Mouse (Mus musculus) intestine, embryonic 16.5 days (tissue): Measurements from ENCODE around the gene Adcy5. TPM values are rescaled to one million over a fixed set of nuclear protein-coding genes. Genes with fewer than 3 reads are reported as not detected.

Source experiments
- ATAC-seq: fragments of 200-750 bp; cut with Nextera tagmentation; 2 replicates; pipeline ENCODE4 v1.8.0; 2017; ENCODE audit warnings: moderate TSS enrichment, moderate library complexity
- H3K27ac ChIP-seq: fragments of 300-500 bp; sonication (generic); 2 replicates; pipeline ENCODE4 v1.5.1; 2014; ENCODE audit warnings: mild to moderate bottlenecking, low read length
- H3K27me3 ChIP-seq: fragments of 300-500 bp; sonication (generic); replicated peaks from 2 replicates; pipeline ENCODE4 v1.6.1; 2014; ENCODE audit warnings: low read length, control low read depth, mixed read lengths; ENCODE audit not compliant: control insufficient read depth, insufficient read depth
- H3K36me3 ChIP-seq: fragments of 300-500 bp; sonication (generic); 2 replicates; pipeline ENCODE4 v1.6.1; 2014; ENCODE audit warnings: low read length, control low read depth; ENCODE audit not compliant: control insufficient read depth, insufficient read depth
- H3K4me1 ChIP-seq: fragments of 300-500 bp; sonication (generic); 2 replicates; pipeline ENCODE4 v1.6.1; 2014; ENCODE audit warnings: low read length, control low read depth, mixed read lengths; ENCODE audit not compliant: control insufficient read depth, insufficient read depth
- H3K4me2 ChIP-seq: fragments of 300-500 bp; sonication (generic); 2 replicates; pipeline ENCODE4 v1.6.1; 2014; ENCODE audit warnings: low read depth, low read length, control low read depth
- H3K4me3 ChIP-seq: fragments of 300-500 bp; sonication (generic); 2 replicates; pipeline ENCODE4 v1.5.1; 2014; ENCODE audit warnings: mild to moderate bottlenecking, low read length
- H3K9ac ChIP-seq: fragments of 300-500 bp; sonication (generic); 2 replicates; pipeline ENCODE4 v1.6.1; 2014; ENCODE audit warnings: low read depth, low read length
- H3K9me3 ChIP-seq: fragments of 300-500 bp; sonication (generic); 2 replicates; pipeline ENCODE4 v1.6.1; 2016; ENCODE audit warnings: low read length, control low read depth; ENCODE audit not compliant: control insufficient read depth
- WGBS: fragments of 180-500 bp; shearing (Covaris S2); extraction: QIAGEN DNeasy Blood & Tissue Kit; methylation state at CpG from one replicate; pipeline ENCODE4 v1.1.7; 2014; 5-methylcytosine and 5-hydroxymethylcytosine counted together
- polyA plus RNA-seq: library from polyadenylated mRNA; unstranded; fragments of >200 nt; fragmentation: Nextera tagmentation; extraction: Ambion mirVana; gene quantifications from 2 replicates; pipeline ENCODE4 v1.2.1, GENCODE M21; 2015

The Adcy5 gene
- 1.9 and 2.0 TPM in 2 replicates for polyA plus RNA-seq

DNA sequence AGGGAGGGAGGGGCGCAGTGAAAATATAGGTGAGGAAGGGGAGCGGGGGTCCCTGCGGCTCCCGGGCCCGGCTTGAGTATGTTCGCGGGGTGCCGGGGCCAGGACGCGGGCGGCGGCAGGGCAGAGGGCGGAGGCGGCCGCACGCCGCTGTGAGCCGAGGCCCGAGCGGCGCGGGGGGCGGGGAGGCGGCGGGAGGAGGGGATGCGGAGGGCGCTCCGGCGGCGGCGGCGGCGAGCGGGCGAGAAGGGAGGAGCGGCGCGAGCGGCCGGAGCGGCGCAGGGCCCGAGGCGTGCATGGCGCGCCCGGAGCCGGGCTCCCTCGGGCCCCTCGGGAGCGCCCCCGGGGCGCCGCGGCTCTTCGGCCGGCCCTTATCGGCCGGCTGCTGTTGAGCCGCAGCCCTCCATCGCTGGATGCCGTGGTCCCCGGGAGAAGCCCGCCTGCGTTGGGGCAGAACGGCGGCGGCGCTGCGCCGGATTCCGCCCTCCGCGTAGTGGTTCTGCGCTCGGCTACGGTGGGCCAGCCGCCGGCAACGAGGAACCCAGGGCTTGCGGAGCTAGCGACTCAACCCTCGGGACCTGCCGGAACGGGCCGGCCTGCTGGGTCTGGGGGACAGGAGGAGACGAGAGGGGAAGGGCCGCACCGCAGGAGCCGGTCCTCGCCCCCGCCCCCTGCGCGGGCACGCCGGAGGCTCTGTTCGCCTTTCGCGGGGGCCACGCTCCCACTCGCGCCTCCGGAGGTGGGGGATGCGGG lies at the start of gene Adcy5:
Gene Adcy5, plus strand, starts transcription at position 237 of the 750 bp plus-strand sequence.
- H3K4me1 ChIP-seq = peaks cover 13% of the 10 kb centered on the region
- H3K27me3 ChIP-seq = peaks cover 48% of the 10 kb centered on the region
- peak within 1 kb of the TSS; percentile 69 for H3K4me3 ChIP-seq
- peak; percentile 57 for ATAC-seq
- no peaks in the 10 kb centered on the region for H3K9me3 ChIP-seq
- no peaks in the 10 kb centered on the region for H3K36me3 ChIP-seq
- 1% methylated on average over 92 of the region's 104 CpGs for WGBS
- H3K27ac ChIP-seq = peak within 1 kb of the TSS; percentile 70
- peak within 1 kb of the TSS; percentile 79 for H3K9ac ChIP-seq
- peak within 1 kb of the TSS; percentile 97 for H3K4me2 ChIP-seq

DNA sequence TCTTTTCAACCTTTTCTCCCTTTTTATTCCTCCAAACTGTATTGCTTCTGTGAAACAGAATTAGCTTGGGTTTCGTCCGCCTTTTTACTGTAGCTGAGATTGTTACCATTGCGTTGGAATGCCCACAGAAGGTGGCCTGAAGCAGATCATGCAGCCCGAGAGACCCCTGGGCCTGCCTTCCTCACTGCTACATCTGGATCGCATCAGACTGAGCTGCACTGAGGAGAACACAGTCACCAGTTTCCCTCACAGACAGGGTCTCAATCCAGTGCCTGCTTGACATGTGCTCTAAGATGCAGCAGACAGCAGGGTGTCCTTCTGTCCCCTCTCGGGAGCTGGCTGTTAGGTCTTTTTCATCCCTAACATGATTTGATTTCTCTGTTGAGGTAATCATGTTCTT lies 46.7 kb upstream of the Adcy5 start:
- WGBS = 82% methylated on average over 6 of the region's 6 CpGs
- Histone ChIP-seq H3K4me3 (no peak overlapping the region), H3K36me3 (0 out of 2 replicates have a peak, but pooled peaks cover 3% of the 10 kb centered on the region), H3K9ac (no peak overlapping the region), H3K9me3 (no peaks in the 10 kb centered on the region), H3K4me1 (no peaks in the 10 kb centered on the region; the same call in 1 of the 2 replicates), H3K27me3 (no peaks in the 10 kb centered on the region), H3K4me2 (no peak overlapping the region), H3K27ac (no peak overlapping the region)
- ATAC-seq = no peak

DNA sequence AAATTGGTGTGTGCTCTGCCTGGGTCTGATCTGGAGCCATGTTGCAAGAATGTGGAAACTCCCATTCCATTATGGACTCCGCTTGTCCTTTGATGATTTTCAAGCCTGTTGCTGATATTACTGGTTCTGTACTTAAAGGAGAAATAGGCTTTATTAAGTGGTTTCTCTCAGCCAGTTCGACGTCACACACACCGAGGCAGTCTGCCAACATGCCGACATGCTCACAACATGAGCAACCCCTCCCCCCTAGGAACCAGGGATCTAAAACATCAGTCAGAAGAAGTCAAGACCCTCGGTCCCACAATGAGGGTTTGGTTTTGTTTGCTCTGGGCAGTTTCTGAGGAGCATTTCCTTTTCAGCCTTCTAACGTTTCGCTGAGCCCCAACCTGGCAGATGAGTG lies 45.5 kb upstream of the Adcy5 start:
- H3K36me3 ChIP-seq = 0 out of 2 replicates have a peak, but pooled peaks cover 3% of the 10 kb centered on the region
- no peak for ATAC-seq
- H3K4me2 ChIP-seq = no peak overlapping the region
- H3K27ac ChIP-seq = peak overlapping the region; percentile 47
- no peaks in the 10 kb centered on the region for H3K9me3 ChIP-seq
- H3K9ac ChIP-seq = no peak overlapping the region
- no peaks in the 10 kb centered on the region; the same call in 1 of the 2 replicates for H3K4me1 ChIP-seq
- 51% methylated on average over 8 of the region's 8 CpGs for WGBS
- no peaks in the 10 kb centered on the region for H3K27me3 ChIP-seq
- H3K4me3 ChIP-seq = no peak overlapping the region

DNA sequence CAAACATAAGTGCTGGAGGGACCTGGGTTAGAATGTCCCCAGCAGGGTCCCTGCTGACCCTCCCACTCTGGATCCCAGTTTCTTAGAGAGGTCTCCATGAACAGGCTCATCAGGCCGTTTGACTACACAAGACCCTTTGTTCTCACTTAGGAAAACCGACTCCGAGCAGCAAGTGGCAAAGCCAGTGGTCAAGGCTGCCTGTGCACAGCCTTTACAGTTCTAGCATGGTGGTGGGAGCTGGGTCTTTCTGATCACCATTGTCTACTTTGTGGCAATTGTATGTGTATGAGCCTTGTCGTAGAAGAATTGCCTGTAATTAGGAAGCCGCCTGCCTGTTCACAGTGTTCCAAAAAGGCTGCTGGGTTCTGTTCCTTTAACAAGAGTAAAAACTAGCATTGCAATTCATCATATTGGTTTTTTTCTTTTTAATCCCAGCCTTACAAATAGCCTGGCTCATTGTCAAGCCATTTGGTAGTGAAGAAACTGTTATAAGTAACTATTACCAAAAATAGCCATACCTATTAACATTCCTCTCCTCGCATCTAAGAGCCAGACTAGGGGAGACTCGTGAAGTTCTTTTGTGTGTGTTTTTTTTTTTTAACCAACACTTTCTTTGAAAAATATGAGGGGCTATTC lies 44.9 kb upstream of the Adcy5 start:
- H3K4me1 ChIP-seq = no peaks in the 10 kb centered on the region; the same call in 1 of the 2 replicates
- H3K4me3 ChIP-seq = no peak overlapping the region
- no peaks in the 10 kb centered on the region for H3K9me3 ChIP-seq
- no peak overlapping the region for H3K4me2 ChIP-seq
- 51% methylated on average over 7 of the region's 7 CpGs for WGBS
- H3K9ac ChIP-seq = no peak overlapping the region
- H3K36me3 ChIP-seq = 0 out of 2 replicates have a peak, but pooled peaks cover 3% of the 10 kb centered on the region
- ATAC-seq = no peak
- H3K27me3 ChIP-seq = no peaks in the 10 kb centered on the region
- H3K27ac ChIP-seq = peak overlapping the region; percentile 47

DNA sequence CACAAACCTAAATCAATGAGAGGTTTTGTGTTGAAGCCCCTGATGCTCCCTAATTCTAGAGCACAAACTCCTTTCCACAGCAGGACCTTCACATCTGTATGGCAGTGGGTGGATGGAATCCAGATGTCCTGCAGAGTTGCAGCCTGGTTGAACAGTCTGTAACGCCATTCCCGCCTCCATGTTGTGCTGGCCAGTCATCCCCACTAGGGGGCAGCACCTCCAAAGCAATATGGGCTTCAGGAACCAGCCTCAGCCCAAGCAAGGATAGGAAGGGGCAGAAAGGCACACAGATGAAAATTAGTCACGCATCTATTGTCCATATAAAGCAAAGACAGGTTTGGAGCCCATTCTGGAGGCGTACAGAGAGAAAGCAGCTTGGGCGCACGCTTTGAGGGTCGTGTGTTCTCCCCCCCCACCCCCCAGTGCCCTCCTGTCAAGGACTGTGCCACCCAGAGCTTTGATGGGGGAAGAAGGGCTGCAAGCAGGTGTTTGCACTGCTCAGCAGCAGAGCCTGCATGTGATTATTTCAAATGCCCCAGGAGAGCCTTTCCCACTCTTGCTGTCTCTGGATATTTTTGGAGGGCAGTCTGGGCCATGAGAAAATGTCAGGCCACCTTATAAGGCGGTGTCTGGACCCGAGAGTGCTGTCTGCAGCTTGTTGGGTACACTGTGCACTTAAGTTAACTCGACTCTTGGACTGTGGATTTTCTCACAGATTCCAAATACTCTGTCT lies 44.1 kb upstream of the Adcy5 start:
- Histone ChIP-seq H3K27ac (peak overlapping the region; percentile 69), H3K4me1 (no peaks in the 10 kb centered on the region; the same call in 1 of the 2 replicates), H3K36me3 (0 out of 2 replicates have a peak, but pooled peaks cover 3% of the 10 kb centered on the region), H3K9me3 (no peaks in the 10 kb centered on the region), H3K9ac (no peak overlapping the region), H3K4me3 (no peak overlapping the region), H3K4me2 (no peak overlapping the region), H3K27me3 (no peaks in the 10 kb centered on the region)
- peak; percentile 89 for ATAC-seq
- WGBS = 30% methylated on average over 10 of the region's 10 CpGs

DNA sequence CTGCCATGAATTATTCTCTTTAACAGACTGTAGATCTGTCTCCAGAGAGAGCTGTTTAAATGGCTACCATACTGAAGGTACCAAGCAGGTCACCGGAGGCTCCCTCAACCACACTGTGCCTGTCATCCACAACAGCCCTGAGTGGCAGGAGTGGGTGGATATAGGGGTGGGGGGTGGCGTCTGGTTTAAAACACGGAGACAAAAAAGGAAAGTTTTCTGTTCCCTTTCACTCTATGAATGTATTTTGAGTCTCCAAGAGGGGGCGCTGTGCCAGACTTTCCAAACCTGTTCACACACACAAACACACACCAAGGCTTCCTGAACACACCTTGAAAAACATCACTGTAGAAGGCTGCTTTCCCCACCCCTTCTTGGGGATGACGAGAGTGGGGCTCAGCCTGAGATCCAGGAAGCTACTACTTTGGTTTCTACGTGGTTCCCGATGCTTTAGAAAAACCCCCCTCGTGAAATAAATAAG lies 43.5 kb upstream of the Adcy5 start:
- 60% methylated on average over 8 of the region's 8 CpGs for WGBS
- Histone ChIP-seq H3K27me3 (no peaks in the 10 kb centered on the region), H3K27ac (0 out of 2 replicates have a peak overlapping the region, but pooled peaks have one; percentile 69), H3K36me3 (0 out of 2 replicates have a peak, but pooled peaks cover 3% of the 10 kb centered on the region), H3K4me3 (no peak overlapping the region), H3K4me1 (no peaks in the 10 kb centered on the region; the same call in 1 of the 2 replicates), H3K9me3 (no peaks in the 10 kb centered on the region), H3K4me2 (no peak overlapping the region), H3K9ac (no peak overlapping the region)
- peak; percentile 45 for ATAC-seq

DNA sequence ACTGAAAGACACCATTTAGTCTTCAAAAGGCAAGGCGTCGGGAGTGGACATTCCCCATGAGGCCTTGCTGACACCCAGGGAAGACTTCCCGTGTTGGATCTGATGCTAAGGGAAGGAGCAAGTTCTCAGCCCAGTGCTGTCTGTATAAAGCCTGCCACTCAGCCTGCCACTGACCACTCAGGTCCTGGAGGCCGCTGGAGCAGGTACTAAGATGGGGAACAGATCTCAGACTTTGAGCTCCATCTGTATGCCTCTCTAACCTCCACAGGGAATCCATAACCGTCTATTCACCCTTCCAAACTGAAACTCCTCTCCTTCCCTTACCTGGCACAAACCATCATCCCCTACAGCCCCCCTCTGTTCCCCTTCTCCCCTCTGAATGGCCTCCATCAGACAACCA lies 41.2 kb upstream of the Adcy5 start:
- no peak for ATAC-seq
- WGBS = 82% methylated on average over 5 of the region's 5 CpGs
- Histone ChIP-seq H3K4me3 (no peak overlapping the region), H3K27ac (no peak overlapping the region), H3K36me3 (no peaks in the 10 kb centered on the region), H3K27me3 (no peaks in the 10 kb centered on the region), H3K9me3 (0 out of 2 replicates have a peak, but pooled peaks cover 1% of the 10 kb centered on the region), H3K4me2 (no peak overlapping the region), H3K4me1 (peaks cover 3% of the 10 kb centered on the region; the same call in 1 of the 2 replicates), H3K9ac (no peak overlapping the region)

DNA sequence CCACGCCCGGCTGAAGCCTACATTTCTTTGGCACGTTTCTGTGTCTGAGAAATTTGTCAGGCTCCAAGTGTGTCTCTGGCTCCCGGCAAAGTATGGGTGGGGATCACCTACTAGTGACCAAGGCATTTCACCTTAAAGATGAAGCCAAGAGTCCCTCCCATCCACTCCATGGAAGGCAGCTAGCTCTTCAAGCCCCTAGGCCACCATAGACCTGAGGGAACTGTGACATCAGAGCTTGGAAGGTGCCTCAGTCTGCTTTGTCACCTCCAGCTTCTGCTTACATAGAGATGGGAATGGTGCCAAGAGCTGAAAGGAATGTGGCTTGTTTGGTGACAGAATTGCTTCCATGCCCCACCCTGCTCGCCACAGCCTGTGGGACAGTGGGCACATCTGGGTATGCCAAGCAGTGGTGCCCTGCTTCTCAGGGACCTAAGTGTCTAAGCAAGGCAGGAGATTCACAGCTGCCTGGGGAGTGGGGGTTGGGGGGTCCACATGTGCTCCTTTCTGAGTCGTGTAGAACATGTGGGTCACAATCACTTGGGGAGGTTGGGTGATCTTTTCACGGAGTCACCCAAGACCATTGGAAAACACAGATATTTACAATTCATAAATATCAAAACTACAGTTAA lies 38.2 kb upstream of the Adcy5 start:
- no peak overlapping the region for H3K9ac ChIP-seq
- no peaks in the 10 kb centered on the region for H3K36me3 ChIP-seq
- H3K27me3 ChIP-seq = no peaks in the 10 kb centered on the region
- no peak overlapping the region for H3K4me3 ChIP-seq
- 81% methylated on average over 7 of the region's 7 CpGs for WGBS
- ATAC-seq = no peak
- H3K4me1 ChIP-seq = 0 out of 2 replicates have a peak, but pooled peaks cover 3% of the 10 kb centered on the region
- H3K9me3 ChIP-seq = 0 out of 2 replicates have a peak, but pooled peaks cover 3% of the 10 kb centered on the region
- H3K27ac ChIP-seq = no peak overlapping the region
- H3K4me2 ChIP-seq = no peak overlapping the region
